Mouse (Mus musculus) central nervous system, embryonic 14 days (tissue): ENCODE data around the gene Osbpl7. TPM values are rescaled to one million over a fixed set of nuclear protein-coding genes. Genes with fewer than 3 reads are reported as not detected.

Source experiments
- polyA plus RNA-seq: library from polyadenylated mRNA; depleted of rRNA; stranded (reverse); fragments of >200 nt; gene quantifications from 2 replicates; pipeline ENCODE4 v1.2.3, GENCODE M21; 2012; rRNA removed

Gene Osbpl7
- polyA plus RNA-seq: 14.3 and 14.8 TPM in 2 replicates

DNA sequence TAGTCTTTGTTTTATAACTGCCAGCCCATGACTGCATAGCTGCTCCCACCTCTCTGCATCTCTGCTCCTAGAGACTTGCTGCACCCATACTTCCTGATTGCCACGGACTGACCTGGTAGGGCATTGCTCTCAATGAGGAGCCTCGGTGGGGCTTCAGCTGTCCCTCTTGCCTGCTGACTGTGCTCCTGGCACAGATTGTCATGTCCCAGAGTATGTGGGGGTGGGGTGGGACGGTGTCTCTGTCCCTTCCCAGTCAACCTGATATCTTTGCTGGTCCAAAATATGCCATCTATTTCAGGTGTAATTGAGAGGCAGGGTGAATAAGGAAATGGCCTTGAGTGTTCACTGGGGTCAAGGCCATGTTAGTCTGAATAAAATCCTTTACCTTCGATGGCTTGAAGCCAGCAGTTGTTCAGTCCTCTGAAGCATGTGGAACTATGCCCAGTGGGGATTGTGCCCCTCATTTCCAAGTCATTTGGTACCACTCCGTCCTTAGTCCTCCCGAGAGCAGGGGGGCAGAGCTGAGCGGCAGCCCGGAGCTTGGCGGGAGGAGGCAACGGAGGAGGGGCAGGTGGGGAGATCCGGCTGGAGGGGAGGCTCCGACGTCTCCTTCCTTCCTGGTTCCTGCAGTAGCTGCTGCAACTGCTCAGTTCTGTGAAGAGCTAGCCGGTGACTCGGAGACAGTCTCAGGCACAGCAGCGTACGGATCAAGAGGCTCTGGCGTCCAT is at the start of gene Osbpl7:
Osbpl7 (plus strand) TSS at position 413 of the 728 bp plus-strand sequence.

DNA sequence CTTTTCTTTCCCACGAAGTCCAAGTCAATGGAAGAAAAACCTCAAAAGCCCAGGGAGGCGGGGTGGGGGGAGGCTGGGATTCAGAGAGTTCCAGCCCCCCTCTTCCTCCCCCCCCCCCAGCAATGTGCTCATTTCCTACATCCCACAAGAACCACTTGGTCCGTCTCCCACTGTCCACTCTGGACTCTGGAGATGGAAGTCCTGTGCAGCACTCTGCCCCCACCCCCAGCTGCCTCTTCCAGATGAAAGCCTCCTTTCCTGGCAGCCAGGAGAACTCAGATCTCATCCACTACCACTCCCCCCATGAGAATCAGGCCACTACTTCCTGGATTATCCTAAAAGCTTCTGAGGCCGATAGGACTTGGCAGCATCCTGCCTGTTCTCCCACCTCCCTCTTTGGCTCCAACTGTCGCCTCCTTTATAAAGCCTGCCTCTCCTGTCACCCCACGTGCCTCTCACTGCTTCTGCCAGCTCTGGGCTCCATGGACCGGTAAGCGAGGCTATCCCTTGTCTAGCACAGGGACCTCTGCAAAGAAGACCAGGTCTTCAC is 37.2 kb upstream of the Osbpl7 start, which contains the start of gene Sp6:
Sp6 (plus strand) TSS at position 274 of the 550 bp plus-strand sequence.

DNA sequence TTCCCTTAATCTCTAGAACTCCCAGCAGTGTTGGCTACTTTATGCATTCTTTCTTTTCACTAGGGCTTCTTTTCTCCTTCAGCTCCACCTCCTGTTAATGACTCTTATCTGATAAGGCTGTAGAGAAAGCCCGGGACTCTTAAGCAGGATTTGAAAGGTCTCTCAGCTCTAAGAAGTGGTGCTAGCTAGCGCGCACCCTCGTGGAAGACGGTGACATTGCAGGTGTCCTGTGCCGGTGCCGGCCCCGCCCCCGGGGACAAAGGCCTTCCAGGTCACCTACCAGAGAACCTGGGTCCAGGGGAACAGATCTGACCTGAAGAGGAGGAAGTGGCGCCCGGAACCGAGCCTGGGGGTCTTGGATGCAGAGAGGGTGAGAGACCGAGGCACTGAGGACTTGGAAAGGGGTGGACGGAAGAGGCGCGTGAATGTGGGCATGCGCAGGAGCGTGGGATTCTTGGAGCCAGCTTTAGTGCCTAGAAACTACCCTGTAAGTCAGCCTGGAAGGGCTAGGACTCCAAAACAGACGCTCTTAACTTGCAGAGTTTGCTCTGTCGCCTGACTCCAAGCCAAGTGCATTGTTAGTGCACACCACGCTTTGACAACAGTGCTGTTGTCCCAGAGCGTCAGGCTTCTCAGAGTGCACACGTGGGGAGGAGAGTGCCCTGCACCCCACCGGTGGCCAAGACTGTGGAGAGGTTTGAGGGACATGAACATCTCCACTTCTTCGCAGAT is 20.6 kb upstream of the Osbpl7 start, which contains the start of gene Scrn2:
Scrn2 (plus strand) TSS at position 253 of the 732 bp plus-strand sequence.

DNA sequence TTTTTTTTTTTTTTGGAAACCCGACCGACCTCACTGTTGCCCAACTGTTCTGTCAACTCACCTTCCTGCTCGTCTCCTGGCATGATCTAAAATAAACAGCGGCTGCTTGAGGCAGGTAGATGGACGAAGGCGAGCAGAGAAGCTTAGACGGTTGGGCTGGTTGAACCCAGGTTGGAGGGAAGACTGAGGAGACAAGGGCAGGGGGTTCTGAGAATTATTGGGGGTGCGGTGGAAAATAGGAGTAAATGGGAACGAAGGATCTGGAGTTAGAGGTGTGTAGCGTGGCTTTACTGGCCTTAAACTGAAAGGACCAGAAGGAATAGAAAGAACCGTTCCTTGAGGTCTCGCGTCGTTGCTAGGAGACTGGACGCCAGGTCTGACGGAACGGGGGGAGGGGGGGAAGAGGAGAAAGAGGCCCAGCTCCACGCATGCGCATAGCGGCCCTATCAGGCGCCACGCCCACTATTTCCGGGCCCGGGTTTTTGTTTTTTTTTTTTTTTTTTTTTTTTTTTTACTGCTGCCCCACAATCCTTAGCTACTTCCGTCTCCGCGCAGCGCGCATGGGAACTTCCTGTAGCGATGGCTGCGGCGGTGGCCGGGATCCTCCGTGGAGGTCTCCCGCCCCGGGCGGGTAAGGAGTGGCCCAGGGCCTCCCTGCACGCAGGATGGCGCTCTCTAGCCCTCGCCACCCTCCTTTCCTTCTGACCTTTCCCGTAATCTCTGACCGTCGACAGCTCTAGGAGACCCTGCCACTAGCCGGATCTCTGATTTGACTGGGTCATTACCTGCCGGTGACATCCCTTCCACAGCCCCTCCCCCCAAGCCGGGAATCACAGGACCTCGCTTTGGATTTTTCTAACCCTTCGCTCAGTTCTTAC is 9.2 kb upstream of the Osbpl7 start, which contains the start of the genes Lrrc46 and Mrpl10:
Lrrc46 (minus strand) TSS at position 386 of the 878 bp plus-strand sequence.
Mrpl10 (plus strand) TSS at position 539 of the 878 bp plus-strand sequence.

DNA sequence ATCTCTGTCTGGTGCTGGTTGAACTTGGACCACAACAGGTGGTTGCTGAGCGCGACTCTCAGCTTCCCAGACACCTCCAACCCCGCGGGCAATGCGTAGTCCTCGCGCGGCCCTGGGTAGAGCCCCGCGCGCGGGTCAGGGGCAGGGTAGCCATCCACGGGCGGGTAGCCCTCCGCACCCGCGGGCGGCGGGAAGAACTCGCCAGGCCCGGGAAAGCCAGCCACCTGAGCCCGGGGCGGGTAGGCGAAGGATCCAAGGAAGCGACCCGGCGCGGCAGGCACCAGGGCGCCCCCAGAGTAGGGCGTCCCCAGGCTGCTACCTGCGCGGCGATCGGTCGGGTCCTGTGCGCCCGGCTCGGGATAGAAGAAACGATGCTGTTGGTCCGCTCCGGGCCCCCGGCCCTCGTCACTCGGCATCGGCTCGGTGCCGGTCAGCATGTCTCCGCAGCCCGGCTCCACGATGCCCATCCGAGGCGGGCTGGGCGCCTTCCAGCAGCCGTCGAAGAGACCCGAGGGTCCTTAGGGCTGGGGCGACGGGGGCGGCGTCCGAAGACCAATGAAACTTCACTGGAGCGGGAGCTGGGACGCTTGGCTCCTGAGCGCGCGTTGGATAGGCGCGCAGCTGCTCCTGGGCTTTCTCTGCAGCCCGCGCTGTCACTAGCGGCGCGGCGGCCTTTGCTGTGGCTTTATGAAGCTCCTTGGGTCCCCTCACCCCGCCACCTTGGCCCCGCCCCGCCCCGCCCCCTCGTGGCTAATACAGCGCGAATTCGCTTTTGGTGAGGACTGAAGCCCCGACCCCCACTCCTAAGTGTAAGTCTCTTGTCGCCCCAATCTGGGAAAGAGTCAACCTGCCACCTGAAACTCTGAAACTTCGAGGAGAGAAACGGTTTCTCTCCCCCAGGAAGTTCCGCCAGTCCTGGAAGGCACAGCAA is 64.5 kb downstream of the Osbpl7 start, which contains the start of gene Tbx21:
Tbx21 (minus strand) TSS at position 661 of the 931 bp plus-strand sequence.

Other genes starting within 250 kb of the Osbpl7 start
- gene Nfe2l1, start 220.7 kb upstream of the Osbpl7 start, polyA plus RNA-seq: 69.7 and 81.1 TPM in 2 replicates
- 17.9 and 45.4 TPM in 2 replicates for gene Copz2, start 200.8 kb upstream of the Osbpl7 start, polyA plus RNA-seq
- gene Cdk5rap3, start 134.1 kb upstream of the Osbpl7 start, polyA plus RNA-seq: 88.3 and 96.2 TPM in 2 replicates
- 0.35 TPM in 1 of 2 replicates, not detected in the other for gene Prr15l, start 122.5 kb upstream of the Osbpl7 start, polyA plus RNA-seq
- gene Pnpo, start 106.6 kb upstream of the Osbpl7 start, polyA plus RNA-seq: 12.3 and 13.8 TPM in 2 replicates
- 12.6 and 15.4 TPM in 2 replicates for gene Sp2, start 67.7 kb upstream of the Osbpl7 start, polyA plus RNA-seq
- gene Sp6, start 37.2 kb upstream of the Osbpl7 start, polyA plus RNA-seq: 0.54 and 1.0 TPM in 2 replicates
- gene Scrn2, start 20.7 kb upstream of the Osbpl7 start, polyA plus RNA-seq: 14.2 and 15.7 TPM in 2 replicates
- gene Lrrc46, start 9.2 kb upstream of the Osbpl7 start, polyA plus RNA-seq: 2.0 and 2.8 TPM in 2 replicates
- gene Mrpl10, start 9.1 kb upstream of the Osbpl7 start, polyA plus RNA-seq: 59.5 and 60.3 TPM in 2 replicates
- 0.10 and 0.17 TPM in 2 replicates for gene Tbx21, start 64.7 kb downstream of the Osbpl7 start, polyA plus RNA-seq
- gene Tbkbp1, start 100.9 kb downstream of the Osbpl7 start, polyA plus RNA-seq: 53.9 and 64.0 TPM in 2 replicates
- 135 and 137 TPM in 2 replicates for gene Kpnb1, start 137.3 kb downstream of the Osbpl7 start, polyA plus RNA-seq
- 102 and 105 TPM in 2 replicates for gene Npepps, start 230.0 kb downstream of the Osbpl7 start, polyA plus RNA-seq